Mouse (Mus musculus): Measurements from ENCODE around the gene Pdilt. TPM values are rescaled to one million over a fixed set of nuclear protein-coding genes. Genes with fewer than 3 reads are reported as not detected.

The Pdilt gene
- polyA plus RNA-seq, 1 experiment from 2014 or later = not detected

Other genes starting within 250 kb of the Pdilt start
- gene Gp2, start 64.2 kb downstream of the Pdilt start, polyA plus RNA-seq (2014; fragmentation: Nextera tagmentation; extraction: Ambion mirVana) = not detected in 2 replicates
- not detected in 2 replicates for gene Umod, start 44.2 kb downstream of the Pdilt start, polyA plus RNA-seq (2014; fragmentation: Nextera tagmentation; extraction: Ambion mirVana)
- not detected in 2 replicates for gene Acsm5, start 4.0 kb downstream of the Pdilt start, polyA plus RNA-seq (2014; fragmentation: Nextera tagmentation; extraction: Ambion mirVana)
- not detected in 2 replicates for gene Acsm2, start 30.9 kb upstream of the Pdilt start, polyA plus RNA-seq (2014; fragmentation: Nextera tagmentation; extraction: Ambion mirVana)
- gene Acsm1, start 83.5 kb upstream of the Pdilt start, polyA plus RNA-seq (2014; fragmentation: Nextera tagmentation; extraction: Ambion mirVana) = not detected in 2 replicates
- not detected in 2 replicates for gene Acsm4, start 166.5 kb upstream of the Pdilt start, polyA plus RNA-seq (2014; fragmentation: Nextera tagmentation; extraction: Ambion mirVana)
- gene Thumpd1, start 197.3 kb upstream of the Pdilt start, polyA plus RNA-seq (2014; fragmentation: Nextera tagmentation; extraction: Ambion mirVana) = 54.1 and 73.0 TPM in 2 replicates
- gene Acsm3, start 237.4 kb upstream of the Pdilt start, polyA plus RNA-seq (2014; fragmentation: Nextera tagmentation; extraction: Ambion mirVana) = 0.11 and 1.2 TPM in 2 replicates

Data from heart, embryonic 11.5 days (tissue).